Mouse (Mus musculus) embryo, embryonic 10.5 days (tissue): ENCODE measurements around the gene Olfr1371.
"Not testable (repeated sequence)": the region's sequence is repeated elsewhere in the genome, so short reads cannot be mapped to it uniquely, and the experiment has no call there.

ENCODE experiments used
- DNase-seq: peaks from one replicate; pipeline ENCODE4 v3.0.0-alpha.2; 2015; ENCODE audit warnings: low spot score

Gene Olfr1371

GRCm38 (mm10) chr11:52225986-52226599, 12.3 kb upstream of the Olfr1371 start:
- DNase-seq = no peak

- peak; percentile 24 for DNase-seq
Measured at GRCm38 (mm10) chr11:52223968-52224682, 10.3 kb upstream of the Olfr1371 start.

GRCm38 (mm10) chr11:52222891-52223290, 9.1 kb upstream of the Olfr1371 start:
- DNase-seq = peak; percentile 23

- DNase-seq = not testable (repeated sequence)
Measured at GRCm38 (mm10) chr11:52221921-52222320, 8.1 kb upstream of the Olfr1371 start.

GRCm38 (mm10) chr11:52220282-52220681, 6.5 kb upstream of the Olfr1371 start:
- peak; percentile 85 for DNase-seq

- not testable (repeated sequence) for DNase-seq
Measured at GRCm38 (mm10) chr11:52196496-52197023, 17.2 kb downstream of the Olfr1371 start.

GRCm38 (mm10) chr11:52180651-52181050, 33.1 kb downstream of the Olfr1371 start:
- not testable (repeated sequence) for DNase-seq

- DNase-seq = not testable (repeated sequence)
Measured at GRCm38 (mm10) chr11:52179897-52180296, 33.9 kb downstream of the Olfr1371 start.

GRCm38 (mm10) chr11:52168461-52168860, 45.3 kb downstream of the Olfr1371 start:
- DNase-seq = peak; percentile 29

GRCm38 (mm10) chr11:52167901-52168302, 45.9 kb downstream of the Olfr1371 start:
- DNase-seq = not testable (repeated sequence)

- DNase-seq = peak; percentile 32
Measured at GRCm38 (mm10) chr11:52167126-52167525, 46.7 kb downstream of the Olfr1371 start.

- DNase-seq = no peak
Measured at GRCm38 (mm10) chr11:52163926-52164325, 49.9 kb downstream of the Olfr1371 start.
